8 mouse cellular contexts compared by ENCODE assay signal in the genomic region with DNA sequence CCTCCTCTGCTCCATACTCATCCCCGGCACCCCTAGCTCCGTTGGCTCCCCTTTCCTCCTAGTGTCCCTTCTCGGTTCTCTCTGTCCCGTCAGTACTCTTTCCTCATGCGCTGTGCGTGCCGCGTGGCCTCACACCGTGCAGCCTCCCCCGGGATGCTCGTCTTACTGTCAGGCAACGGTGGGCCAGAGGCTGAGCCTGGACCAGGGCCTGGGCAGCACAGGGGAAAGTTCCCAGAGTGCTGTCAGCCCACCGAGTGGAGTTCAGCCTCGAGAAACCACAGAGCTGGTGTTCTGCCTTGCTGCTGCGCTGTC. TPM values are rescaled to one million over a fixed set of nuclear protein-coding genes. Genes with fewer than 3 reads are reported as not detected.
A peak's percentile ranks its signal among the peaks of the same experiment; 100 is the strongest.
DNase-seq lines count a peak whose midpoint lies in the region; ATAC-seq and TF ChIP-seq lines count a peak whose summit lies in the region.

No protein-coding gene starts in this region.

- H3K27me3 ChIP-seq in heart, adult 2 months (ENCODE audit: control insufficient read depth, insufficient read depth, low read length): no peaks in the 10 kb centered on the region
- H3K27me3 ChIP-seq in G1E (ENCODE audit: insufficient read depth, low read length): no peaks in the 10 kb centered on the region; the same call in none of the 2 replicates
- H3K27me3 ChIP-seq in hindbrain, postnatal 0 days (ENCODE audit: insufficient read depth, low read length): no peaks in the 10 kb centered on the region
- H3K27me3 ChIP-seq in midbrain, embryonic 10.5 days (ENCODE audit: low read depth, poor library complexity, severe bottlenecking): no peaks in the 10 kb centered on the region

- peak overlapping the region; percentile 87 for H3K27ac ChIP-seq in heart, adult 2 months
- H3K27ac ChIP-seq in hindbrain, postnatal 0 days: peak overlapping the region; percentile 80
- peak overlapping the region; percentile 92 for H3K27ac ChIP-seq in midbrain, embryonic 10.5 days (replicated peaks)

- H3K9ac ChIP-seq in heart, adult 2 months (ENCODE audit: low read depth, low read length): peak overlapping the region; percentile 82
- H3K9ac ChIP-seq in hindbrain, postnatal 0 days (replicated peaks; ENCODE audit: low read length): peak overlapping the region; percentile 84

- no peak for DNase-seq in heart, adult 2 months
- DNase-seq in heart, postnatal 36 days: no peak
- DNase-seq in G1E (ENCODE audit: low spot score): peak; percentile 40
- peak; percentile 33 for DNase-seq in hindbrain, postnatal 0 days (ENCODE audit: low spot score)
- DNase-seq in midbrain, embryonic 10.5 days (ENCODE audit: low spot score): no peak
- no peak for DNase-seq in retina, embryonic 14.5 days (ENCODE audit: low spot score)
- DNase-seq in frontal cortex, postnatal 25 days (ENCODE audit: low spot score in 2 of 2): no peak

- under 1% methylated on average over 15 of the region's 15 CpGs for WGBS in heart, adult 2 months
- 1% methylated on average over 15 of the region's 15 CpGs for WGBS in hindbrain, postnatal 0 days
- 2% methylated on average over 15 of the region's 15 CpGs for WGBS in midbrain, embryonic 10.5 days

- H3K79me2 ChIP-seq in heart, adult 2 months (replicated peaks; ENCODE audit: control insufficient read depth, insufficient read depth, low read length): peaks cover 9% of the 10 kb centered on the region

- no peaks in the 10 kb centered on the region; the same call in none of the 2 replicates for H3K4me1 ChIP-seq in heart, adult 2 months (ENCODE audit: control insufficient read depth, insufficient read depth, low read length)
- H3K4me1 ChIP-seq in G1E (ENCODE audit: insufficient read depth, low read depth, low read length): peaks cover 34% of the 10 kb centered on the region
- H3K4me1 ChIP-seq in hindbrain, postnatal 0 days (ENCODE audit: insufficient read depth, low read length): peaks cover 18% of the 10 kb centered on the region
- H3K4me1 ChIP-seq in midbrain, embryonic 10.5 days: peaks cover 33% of the 10 kb centered on the region

- TF ChIP-seq POLR2A in heart, adult 2 months (IDR thresholded peaks at IDR 0.05; ENCODE audit: insufficient read depth, low read depth, low read length): no peak

- no peaks in the 10 kb centered on the region for H3K36me3 ChIP-seq in heart, adult 2 months (ENCODE audit: control insufficient read depth, insufficient read depth, low read length)
- peaks cover 33% of the 10 kb centered on the region for H3K36me3 ChIP-seq in G1E (replicated peaks)
- no peaks in the 10 kb centered on the region for H3K36me3 ChIP-seq in hindbrain, postnatal 0 days (ENCODE audit: insufficient read depth, low read length)
- no peaks in the 10 kb centered on the region for H3K36me3 ChIP-seq in midbrain, embryonic 10.5 days

- peak overlapping the region; percentile 95 for H3K4me2 ChIP-seq in hindbrain, postnatal 0 days (ENCODE audit: low read depth, low read length)

- intact Hi-C loops in heart, adult 2 months (cut with DNase I): loop anchor here (2.0 kb wide), 1 partner anchor 81 kb away; a partner anchor contains a TSS
- intact Hi-C loops in heart, postnatal 36 days (cut with DNase I): loop anchor here (2.0 kb wide), 1 partner anchor 45 kb away; no protein-coding TSS in a partner anchor

- peak; percentile 11; the same call in 1 of the 2 replicates for ATAC-seq in G1E (ENCODE audit: extremely low read depth, insufficient number of reproducible peaks, low FRiP score, poor library complexity, severe bottlenecking)
- peak; percentile 20 for ATAC-seq in erythroid progenitor cell, adult 5-6 weeks (replicated peaks; ENCODE audit: low FRiP score, poor library complexity, severe bottlenecking)
- peak; percentile 33; the same call in 1 of the 2 replicates for ATAC-seq in hindbrain, postnatal 0 days

- no peaks in the 10 kb centered on the region for H3K9me3 ChIP-seq in G1E (replicated peaks)
- no peaks in the 10 kb centered on the region for H3K9me3 ChIP-seq in hindbrain, postnatal 0 days (ENCODE audit: low read length)
- H3K9me3 ChIP-seq in midbrain, embryonic 10.5 days (replicated peaks): no peaks in the 10 kb centered on the region

- no peak for TF ChIP-seq CTCF in heart, adult 2 months (IDR thresholded peaks at IDR 0.05)
- no peak for TF ChIP-seq CTCF in G1E (IDR thresholded peaks at IDR 0.05; ENCODE audit: low read depth, low read length)
- no peak for TF ChIP-seq CTCF in hindbrain, postnatal 0 days (IDR thresholded peaks at IDR 0.05; ENCODE audit: low read depth)

- H3K4me3 ChIP-seq in heart, adult 2 months: peak overlapping the region; percentile 98
- H3K4me3 ChIP-seq in G1E (ENCODE audit: low read depth, low read length): peak overlapping the region; percentile 97
- peak overlapping the region; percentile 80 for H3K4me3 ChIP-seq in hindbrain, postnatal 0 days (ENCODE audit: low read length)
- H3K4me3 ChIP-seq in midbrain, embryonic 10.5 days: peak overlapping the region; percentile 89

- no peak for TF ChIP-seq EP300 in heart, adult 2 months (IDR thresholded peaks at IDR 0.05; ENCODE audit: insufficient read depth, low read depth, low read length)

RNA-seq across cellular contexts. Expression of a gene that starts 0.5 kb away (rescaled TPM):
- 1 to 10 TPM; 6.7 to 7.3 TPM for total RNA-seq in heart, adult 2 months (2021)
- 4.3 and 6.9 TPM in 2 replicates for polyA plus RNA-seq in heart, adult 2 months (2012; rRNA removed)
- total RNA-seq in heart, postnatal 36 days (2021): 1 to 10 TPM; 6.5 TPM
- total RNA-seq in G1E (2014; fragmentation: Nextera tagmentation): 4.5 and 4.8 TPM in 2 replicates
- 15.8 and 15.9 TPM in 2 replicates for total RNA-seq in G1E (2017)
- polyA plus RNA-seq in G1E (2012): 1.3 and 2.3 TPM in 2 replicates
- total RNA-seq in erythroid progenitor cell, adult 5-6 weeks (2015; ENCODE audit: low replicate concordance): 1.4 and 1.7 TPM in 2 replicates
- total RNA-seq in erythroid progenitor cell, adult 5-6 weeks (2017; ENCODE audit: low replicate concordance): 3.7 TPM in 2 replicates
- total RNA-seq in hindbrain, postnatal 0 days (2014; rRNA removed): 9.2 and 11.9 TPM in 2 replicates
- polyA plus RNA-seq in hindbrain, postnatal 0 days (2015; fragmentation: Nextera tagmentation; extraction: Ambion mirVana): 10.2 and 10.8 TPM in 2 replicates
- 18.5 and 20.3 TPM in 2 replicates for polyA plus RNA-seq in midbrain, embryonic 10.5 days (2016; fragmentation: Nextera tagmentation; extraction: Ambion mirVana)

Comparison
In these comparisons a context has a peak if more than half of its experiments do, and no peak if none do; other contexts are left out.
1. DNase-seq: peak in G1E (single experiment) and hindbrain, postnatal 0 days (single experiment); none in heart, adult 2 months (0 of 2), heart, postnatal 36 days (0 of 2), midbrain, embryonic 10.5 days (single experiment), retina, embryonic 14.5 days (single experiment) and frontal cortex, postnatal 25 days (0 of 2).
2. Peak in every context shown above with its lines, with median percentiles within 50 percentile points of each other: H3K27ac ChIP-seq, H3K4me3 ChIP-seq and ATAC-seq.